Mouse (Mus musculus): ENCODE measurements at regions not wholly inside any gene's neighbourhood (a gene's known extent, or its start where the extent isn't known, plus 50 kb on each side); places are given as distances from the start of the nearest gene placed in this dataset.

- H3K9me3 ChIP-seq (ENCODE audit: control insufficient read depth, low read length) = 0 out of 2 replicates have a peak, but pooled peaks cover 3% of the 10 kb centered on the region
- no peak for ATAC-seq (ENCODE audit: insufficient number of reproducible peaks, insufficient read depth, low FRiP score, low read depth)
- 86% methylated on average over 1 of the region's 1 CpGs for WGBS
- no peaks in the 10 kb centered on the region for H3K4me1 ChIP-seq (ENCODE audit: control insufficient read depth in 2 of 2, insufficient read depth in 2 of 2, low read length in 2 of 2)
- H3K4me3 ChIP-seq (ENCODE audit: control insufficient read depth in 1 of 2, insufficient read depth in 1 of 2, low read depth in 1 of 2, low read length in 2 of 2) = no peak overlapping the region
- no peak overlapping the region for H3K27ac ChIP-seq (replicated peaks in 1 of 2; ENCODE audit: control insufficient read depth in 1 of 2, insufficient read depth in 1 of 2, low read depth in 2 of 2, low read length in 2 of 2)
- H3K36me3 ChIP-seq (ENCODE audit: control insufficient read depth, insufficient read depth, low read length) = no peaks in the 10 kb centered on the region
- no peak overlapping the region for H3K9ac ChIP-seq (ENCODE audit: low read length)
- H3K4me2 ChIP-seq (ENCODE audit: low read length) = no peak overlapping the region
- H3K27me3 ChIP-seq (ENCODE audit: control insufficient read depth, insufficient read depth, low read length) = no peaks in the 10 kb centered on the region
Observed at GRCm38 (mm10) chr14:36623036-36623435, 345.5 kb downstream of the Ccser2 start.

GRCm38 (mm10) chr14:36618459-36619085 lies 350.0 kb downstream of the Ccser2 start:
- no peaks in the 10 kb centered on the region for H3K36me3 ChIP-seq (ENCODE audit: control insufficient read depth, insufficient read depth, low read length)
- H3K27ac ChIP-seq (replicated peaks in 1 of 2; ENCODE audit: control insufficient read depth in 1 of 2, insufficient read depth in 1 of 2, low read depth in 2 of 2, low read length in 2 of 2) = no peak overlapping the region
- no peak overlapping the region for H3K9ac ChIP-seq (ENCODE audit: low read length)
- no peak overlapping the region for H3K4me3 ChIP-seq (ENCODE audit: control insufficient read depth in 1 of 2, insufficient read depth in 1 of 2, low read depth in 1 of 2, low read length in 2 of 2)
- ATAC-seq (ENCODE audit: insufficient number of reproducible peaks, insufficient read depth, low FRiP score, low read depth) = no peak
- no peaks in the 10 kb centered on the region for H3K27me3 ChIP-seq (ENCODE audit: control insufficient read depth, insufficient read depth, low read length)
- no peaks in the 10 kb centered on the region for H3K4me1 ChIP-seq (ENCODE audit: control insufficient read depth in 2 of 2, insufficient read depth in 2 of 2, low read length in 2 of 2)
- WGBS = 88% methylated on average over 1 of the region's 1 CpGs
- H3K9me3 ChIP-seq (ENCODE audit: control insufficient read depth, low read length) = 0 out of 2 replicates have a peak, but pooled peaks cover 3% of the 10 kb centered on the region
- no peak overlapping the region for H3K4me2 ChIP-seq (ENCODE audit: low read length)

GRCm38 (mm10) chr14:36617987-36618386 lies 350.6 kb downstream of the Ccser2 start:
- Histone ChIP-seq H3K9me3 (ENCODE audit: control insufficient read depth, low read length) (0 out of 2 replicates have a peak, but pooled peaks cover 3% of the 10 kb centered on the region), H3K27ac (replicated peaks in 1 of 2; ENCODE audit: control insufficient read depth in 1 of 2, insufficient read depth in 1 of 2, low read depth in 2 of 2, low read length in 2 of 2) (no peak overlapping the region; a peak in 1 of 4 replicates), H3K4me2 (ENCODE audit: low read length) (no peak overlapping the region), H3K36me3 (ENCODE audit: control insufficient read depth, insufficient read depth, low read length) (no peaks in the 10 kb centered on the region), H3K4me3 (ENCODE audit: control insufficient read depth in 1 of 2, insufficient read depth in 1 of 2, low read depth in 1 of 2, low read length in 2 of 2) (no peak overlapping the region), H3K4me1 (ENCODE audit: control insufficient read depth in 2 of 2, insufficient read depth in 2 of 2, low read length in 2 of 2) (no peaks in the 10 kb centered on the region), H3K9ac (ENCODE audit: low read length) (no peak overlapping the region), H3K27me3 (ENCODE audit: control insufficient read depth, insufficient read depth, low read length) (no peaks in the 10 kb centered on the region)
- ATAC-seq (ENCODE audit: insufficient number of reproducible peaks, insufficient read depth, low FRiP score, low read depth) = no peak
- 70% methylated on average over 5 of the region's 5 CpGs for WGBS

- 79% methylated on average over 3 of the region's 3 CpGs for WGBS
- H3K4me2 ChIP-seq (ENCODE audit: low read length) = no peak overlapping the region
- H3K9ac ChIP-seq (ENCODE audit: low read length) = no peak overlapping the region
- H3K9me3 ChIP-seq (ENCODE audit: control insufficient read depth, low read length) = no peaks in the 10 kb centered on the region
- ATAC-seq (ENCODE audit: insufficient number of reproducible peaks, insufficient read depth, low FRiP score, low read depth) = no peak
- H3K4me3 ChIP-seq (ENCODE audit: control insufficient read depth in 1 of 2, insufficient read depth in 1 of 2, low read depth in 1 of 2, low read length in 2 of 2) = no peak overlapping the region
- H3K27me3 ChIP-seq (ENCODE audit: control insufficient read depth, insufficient read depth, low read length) = no peaks in the 10 kb centered on the region
- H3K4me1 ChIP-seq (ENCODE audit: control insufficient read depth in 2 of 2, insufficient read depth in 2 of 2, low read length in 2 of 2) = no peaks in the 10 kb centered on the region
- H3K27ac ChIP-seq (replicated peaks in 1 of 2; ENCODE audit: control insufficient read depth in 1 of 2, insufficient read depth in 1 of 2, low read depth in 2 of 2, low read length in 2 of 2) = no peak overlapping the region
- no peaks in the 10 kb centered on the region for H3K36me3 ChIP-seq (ENCODE audit: control insufficient read depth, insufficient read depth, low read length)
Observed at GRCm38 (mm10) chr14:36614926-36615325, 353.7 kb downstream of the Ccser2 start.

GRCm38 (mm10) chr14:36612860-36613259 lies 355.7 kb downstream of the Ccser2 start:
- WGBS = 83% methylated on average over 3 of the region's 3 CpGs
- Histone ChIP-seq H3K27me3 (ENCODE audit: control insufficient read depth, insufficient read depth, low read length) (no peaks in the 10 kb centered on the region), H3K9me3 (ENCODE audit: control insufficient read depth, low read length) (no peaks in the 10 kb centered on the region), H3K9ac (ENCODE audit: low read length) (no peak overlapping the region), H3K27ac (replicated peaks in 1 of 2; ENCODE audit: control insufficient read depth in 1 of 2, insufficient read depth in 1 of 2, low read depth in 2 of 2, low read length in 2 of 2) (no peak overlapping the region), H3K4me1 (ENCODE audit: control insufficient read depth in 2 of 2, insufficient read depth in 2 of 2, low read length in 2 of 2) (no peaks in the 10 kb centered on the region), H3K4me2 (ENCODE audit: low read length) (no peak overlapping the region), H3K4me3 (ENCODE audit: control insufficient read depth in 1 of 2, insufficient read depth in 1 of 2, low read depth in 1 of 2, low read length in 2 of 2) (no peak overlapping the region), H3K36me3 (ENCODE audit: control insufficient read depth, insufficient read depth, low read length) (no peaks in the 10 kb centered on the region)
- no peak for ATAC-seq (ENCODE audit: insufficient number of reproducible peaks, insufficient read depth, low FRiP score, low read depth)

GRCm38 (mm10) chr14:36584065-36584635 lies 384.4 kb downstream of the Ccser2 start:
- H3K4me3 ChIP-seq (ENCODE audit: control insufficient read depth in 1 of 2, insufficient read depth in 1 of 2, low read depth in 1 of 2, low read length in 2 of 2) = no peak overlapping the region
- H3K4me1 ChIP-seq (ENCODE audit: control insufficient read depth in 2 of 2, insufficient read depth in 2 of 2, low read length in 2 of 2) = no peaks in the 10 kb centered on the region
- no peak for ATAC-seq (ENCODE audit: insufficient number of reproducible peaks, insufficient read depth, low FRiP score, low read depth)
- H3K4me2 ChIP-seq (ENCODE audit: low read length) = no peak overlapping the region
- H3K27me3 ChIP-seq (ENCODE audit: control insufficient read depth, insufficient read depth, low read length) = no peaks in the 10 kb centered on the region
- no peak overlapping the region for H3K9ac ChIP-seq (ENCODE audit: low read length)
- no peaks in the 10 kb centered on the region for H3K36me3 ChIP-seq (ENCODE audit: control insufficient read depth, insufficient read depth, low read length)
- H3K27ac ChIP-seq (replicated peaks in 1 of 2; ENCODE audit: control insufficient read depth in 1 of 2, insufficient read depth in 1 of 2, low read depth in 2 of 2, low read length in 2 of 2) = no peak overlapping the region
- WGBS = 49% methylated on average over 4 of the region's 4 CpGs
- no peaks in the 10 kb centered on the region for H3K9me3 ChIP-seq (ENCODE audit: control insufficient read depth, low read length)

- H3K27ac ChIP-seq (replicated peaks in 1 of 2; ENCODE audit: control insufficient read depth in 1 of 2, insufficient read depth in 1 of 2, low read depth in 2 of 2, low read length in 2 of 2) = no peak overlapping the region
- no peak overlapping the region for H3K4me3 ChIP-seq (ENCODE audit: control insufficient read depth in 1 of 2, insufficient read depth in 1 of 2, low read depth in 1 of 2, low read length in 2 of 2)
- no peaks in the 10 kb centered on the region for H3K9me3 ChIP-seq (ENCODE audit: control insufficient read depth, low read length)
- no peaks in the 10 kb centered on the region for H3K4me1 ChIP-seq (ENCODE audit: control insufficient read depth in 2 of 2, insufficient read depth in 2 of 2, low read length in 2 of 2)
- H3K4me2 ChIP-seq (ENCODE audit: low read length) = no peak overlapping the region
- no peaks in the 10 kb centered on the region for H3K27me3 ChIP-seq (ENCODE audit: control insufficient read depth, insufficient read depth, low read length)
- 71% methylated on average over 3 of the region's 3 CpGs for WGBS
- no peak overlapping the region for H3K9ac ChIP-seq (ENCODE audit: low read length)
- ATAC-seq (ENCODE audit: insufficient number of reproducible peaks, insufficient read depth, low FRiP score, low read depth) = no peak
- H3K36me3 ChIP-seq (ENCODE audit: control insufficient read depth, insufficient read depth, low read length) = no peaks in the 10 kb centered on the region
Observed at GRCm38 (mm10) chr14:36583338-36584064, 385.1 kb downstream of the Ccser2 start.

Data from heart, embryonic 14.5 days (tissue).